Mouse (Mus musculus) midbrain, postnatal 0 days (tissue): ENCODE results near the gene Foxo3. TPM values are rescaled to one million over a fixed set of nuclear protein-coding genes. Genes with fewer than 3 reads are reported as not detected.

Source experiments
- ATAC-seq: fragments of 200-750 bp; cut with Nextera tagmentation; 2 replicates; pipeline ENCODE4 v1.8.0; 2017; ENCODE audit warnings: moderate number of reproducible peaks, mild to moderate bottlenecking, moderate TSS enrichment, moderate library complexity; ENCODE audit not compliant: low FRiP score
- DNase-seq: peaks from one replicate; pipeline ENCODE4 v3.0.0-alpha.2; 2015; ENCODE audit warnings: low spot score
- H3K27ac ChIP-seq: fragments of 300-500 bp; sonication (generic); 2 replicates; pipeline ENCODE4 v1.5.1; 2014; ENCODE audit warnings: low read depth, mild to moderate bottlenecking, low read length, mixed read lengths
- H3K27me3 ChIP-seq: fragments of 300-500 bp; sonication (generic); 2 replicates; pipeline ENCODE4 v1.6.1; 2014; ENCODE audit warnings: low read length, control low read depth, mixed read lengths; ENCODE audit not compliant: insufficient read depth
- H3K36me3 ChIP-seq: fragments of 300-500 bp; sonication (generic); 2 replicates; pipeline ENCODE4 v1.6.1; 2014; ENCODE audit warnings: low read length, control low read depth, mixed read lengths; ENCODE audit not compliant: insufficient read depth
- H3K4me1 ChIP-seq: fragments of 300-500 bp; sonication (generic); 2 replicates; pipeline ENCODE4 v1.6.1; 2014; ENCODE audit warnings: mild to moderate bottlenecking, control low read depth, antibody characterized with exemption, low read length, mixed read lengths; ENCODE audit not compliant: insufficient read depth
- H3K4me2 ChIP-seq: fragments of 300-500 bp; sonication (generic); 2 replicates; pipeline ENCODE4 v1.6.1; 2014; ENCODE audit warnings: low read depth, mild to moderate bottlenecking, low read length, mixed read lengths; ENCODE audit not compliant: poor library complexity, severe bottlenecking
- H3K4me3 ChIP-seq: fragments of 300-500 bp; sonication (generic); 2 replicates; pipeline ENCODE4 v1.5.1; 2014; ENCODE audit warnings: low read depth, mild to moderate bottlenecking, low read length, moderate library complexity
- H3K9ac ChIP-seq: fragments of 300-500 bp; sonication (generic); replicated peaks from 2 replicates; pipeline ENCODE4 v1.6.1; 2014; ENCODE audit warnings: mild to moderate bottlenecking, low read length, moderate library complexity, mixed read lengths; ENCODE audit not compliant: poor library complexity, severe bottlenecking
- H3K9me3 ChIP-seq: fragments of 300-500 bp; sonication (generic); 2 replicates; pipeline ENCODE4 v1.6.1; 2016; ENCODE audit warnings: low read length, control low read depth
- CTCF ChIP-seq: IDR thresholded peaks from 2 replicates; pipeline ENCODE4 v1.5.1; 2016; ENCODE audit warnings: antibody characterized with exemption, mild to moderate bottlenecking
- WGBS: fragments of 180-500 bp; shearing (Covaris S2); extraction: QIAGEN DNeasy Blood & Tissue Kit; methylation state at CpG from one replicate; pipeline ENCODE4 v1.1.7; 2014; 5-methylcytosine and 5-hydroxymethylcytosine counted together
- polyA plus RNA-seq: library from polyadenylated mRNA; unstranded; fragments of >200 nt; fragmentation: Nextera tagmentation; extraction: Ambion mirVana; gene quantifications from 2 replicates; pipeline ENCODE4 v1.2.1, GENCODE M21; 2015
- total RNA-seq: library from RNA; depleted of rRNA; stranded (reverse); fragments of >200 nt; gene quantifications from 2 replicates; pipeline ENCODE4 v1.2.3, GENCODE M21; 2014

Gene Foxo3
- total and polyA plus RNA-seq, 2 experiments from 2014 or later: 6.6 to 42.9 TPM

- Histone ChIP-seq H3K9me3 (no peaks in the 10 kb centered on the region), H3K27me3 (no peaks in the 10 kb centered on the region), H3K4me2 (no peak overlapping the region), H3K27ac (no peak overlapping the region), H3K36me3 (no peaks in the 10 kb centered on the region), H3K4me1 (no peaks in the 10 kb centered on the region), H3K9ac (no peak overlapping the region), H3K4me3 (no peak overlapping the region)
- ATAC-seq (no peak), DNase-seq (no peak)
- TF ChIP-seq CTCF: no peak
- WGBS: 76% methylated on average over 5 of the region's 5 CpGs
Observed at GRCm38 (mm10) chr10:42145221-42145620, 131.3 kb downstream of the Foxo3 start.

GRCm38 (mm10) chr10:42144788-42145187, 131.8 kb downstream of the Foxo3 start:
- no peak for TF ChIP-seq CTCF
- H3K4me1 ChIP-seq: no peaks in the 10 kb centered on the region
- 67% methylated on average over 5 of the region's 5 CpGs for WGBS
- no peak overlapping the region for H3K4me2 ChIP-seq
- no peaks in the 10 kb centered on the region for H3K36me3 ChIP-seq
- no peaks in the 10 kb centered on the region for H3K27me3 ChIP-seq
- H3K9ac ChIP-seq: no peak overlapping the region
- H3K4me3 ChIP-seq: no peak overlapping the region
- DNase-seq: no peak
- H3K27ac ChIP-seq: no peak overlapping the region
- no peak for ATAC-seq
- no peaks in the 10 kb centered on the region for H3K9me3 ChIP-seq

GRCm38 (mm10) chr10:42144176-42144575, 132.4 kb downstream of the Foxo3 start:
- WGBS: 73% methylated on average over 2 of the region's 2 CpGs

GRCm38 (mm10) chr10:42142791-42143190, 133.8 kb downstream of the Foxo3 start:
- 100% methylated on average over 1 of the region's 1 CpGs for whole genome bisulfite sequencing

More at GRCm38 (mm10) chr10:42144176-42144575, 132.4 kb downstream of the Foxo3 start:
- H3K9me3 ChIP-seq: no peaks in the 10 kb centered on the region
- ATAC-seq (no peak), DNase-seq (no peak)
- TF ChIP-seq CTCF: no peak
- H3K9ac ChIP-seq: no peak overlapping the region
- H3K4me1 ChIP-seq: no peaks in the 10 kb centered on the region
- no peaks in the 10 kb centered on the region for H3K36me3 ChIP-seq
- H3K4me2 ChIP-seq: no peak overlapping the region
- H3K4me3 ChIP-seq: no peak overlapping the region
- no peaks in the 10 kb centered on the region for H3K27me3 ChIP-seq
- no peak overlapping the region for H3K27ac ChIP-seq

GRCm38 (mm10) chr10:42142081-42142480, 134.5 kb downstream of the Foxo3 start:
- H3K9me3 ChIP-seq: no peaks in the 10 kb centered on the region
- H3K4me3 ChIP-seq: no peak overlapping the region
- no peak overlapping the region for H3K4me2 ChIP-seq
- ATAC-seq (no peak), DNase-seq (peak; percentile 22)
- H3K27ac ChIP-seq: no peak overlapping the region
- H3K9ac ChIP-seq: no peak overlapping the region
- no peaks in the 10 kb centered on the region for H3K4me1 ChIP-seq
- 75% methylated on average over 9 of the region's 9 CpGs for WGBS
- no peak for TF ChIP-seq CTCF
- H3K36me3 ChIP-seq: no peaks in the 10 kb centered on the region
- H3K27me3 ChIP-seq: no peaks in the 10 kb centered on the region

More at GRCm38 (mm10) chr10:42142791-42143190, 133.8 kb downstream of the Foxo3 start:
- no peak for ATAC-seq
- Histone ChIP-seq H3K9me3 (no peaks in the 10 kb centered on the region), H3K4me2 (no peak overlapping the region), H3K36me3 (no peaks in the 10 kb centered on the region), H3K27me3 (no peaks in the 10 kb centered on the region), H3K9ac (no peak overlapping the region), H3K4me1 (no peaks in the 10 kb centered on the region), H3K4me3 (no peak overlapping the region), H3K27ac (no peak overlapping the region)
- TF ChIP-seq CTCF: no peak
- DNase-seq: no peak

- Histone ChIP-seq H3K27ac (no peak overlapping the region), H3K27me3 (no peaks in the 10 kb centered on the region), H3K9me3 (no peaks in the 10 kb centered on the region), H3K9ac (no peak overlapping the region), H3K4me1 (no peaks in the 10 kb centered on the region), H3K4me3 (no peak overlapping the region), H3K4me2 (no peak overlapping the region), H3K36me3 (no peaks in the 10 kb centered on the region)
- TF ChIP-seq CTCF: no peak
- WGBS: 92% methylated on average over 1 of the region's 1 CpGs
- DNase-seq: no peak
- ATAC-seq: no peak
Observed at GRCm38 (mm10) chr10:42139749-42140148, 136.8 kb downstream of the Foxo3 start.
